Mouse (Mus musculus) right cerebral cortex, postnatal 25 days (tissue): Measurements from ENCODE around the gene Znhit2.
A peak's percentile ranks its signal among the peaks of the same experiment; 100 is the strongest.

Experiments
- DNase-seq: peaks from one replicate; pipeline ENCODE4 v3.0.0; 2022

The Znhit2 gene

GRCm38 (mm10) chr19:6076564-6077393 is 15.8 kb downstream of the Znhit2 start, which contains the start of gene Vps51:
Gene Vps51 (minus strand): TSS chr19:6077231.
- peak; percentile 86 for DNase-seq

GRCm38 (mm10) chr19:6079983-6080480 is 19.0 kb downstream of the Znhit2 start, which contains the start of gene Tmem262:
Gene Tmem262 (plus strand): TSS chr19:6080033.
- no peak for DNase-seq

GRCm38 (mm10) chr19:6082156-6082555 is 21.2 kb downstream of the Znhit2 start, which contains the start of gene Gm28374:
Gene Gm28374 (minus strand): TSS chr19:6082256.
- no peak for DNase-seq

GRCm38 (mm10) chr19:6084478-6085248 is 23.7 kb downstream of the Znhit2 start, which contains the start of the genes Zfpl1 and Cdca5:
Gene Zfpl1 (minus strand): TSS chr19:6084956.
Gene Cdca5 (plus strand): TSS chr19:6084983.
- DNase-seq = peak; percentile 95

GRCm38 (mm10) chr19:6085417-6085879 is 24.5 kb downstream of the Znhit2 start:
- no peak for DNase-seq

- no peak for DNase-seq
These were observed 27.8 kb downstream of the Znhit2 start for GRCm38 (mm10) chr19:6088841-6089240.

GRCm38 (mm10) chr19:6094119-6094518 is 33.1 kb downstream of the Znhit2 start, which contains the start of gene AC131692.1:
Gene AC131692.1 (plus strand): TSS chr19:6094419.
- no peak for DNase-seq

GRCm38 (mm10) chr19:6097847-6098246 is 36.9 kb downstream of the Znhit2 start:
- DNase-seq = no peak

- DNase-seq = no peak
These were observed 40.2 kb downstream of the Znhit2 start for GRCm38 (mm10) chr19:6101186-6101585.

- no peak for DNase-seq
These were observed 41.3 kb downstream of the Znhit2 start for GRCm38 (mm10) chr19:6102169-6102853.

GRCm38 (mm10) chr19:6104476-6104875 is 43.5 kb downstream of the Znhit2 start:
- DNase-seq = no peak

- no peak for DNase-seq
These were observed 44.6 kb downstream of the Znhit2 start, which contains the start of gene Naaladl1 for GRCm38 (mm10) chr19:6105586-6105985. Gene Naaladl1 (plus strand): TSS chr19:6105782.
